Mouse (Mus musculus) bone marrow, adult 2 months (tissue): ENCODE data around the gene Etnk2. TPM values are rescaled to one million over a fixed set of nuclear protein-coding genes. Genes with fewer than 3 reads are reported as not detected.

ENCODE experiments used
- H3K27ac ChIP-seq: fragments of 200-500 bp; 2 replicates; pipeline ENCODE4 v1.5.1; 2012; ENCODE audit warnings: low read depth, mild to moderate bottlenecking, control low read depth, inconsistent platforms, low read length; ENCODE audit not compliant: control insufficient read depth, poor library complexity, insufficient read depth
- H3K4me1 ChIP-seq: fragments of 200-500 bp; 2 replicates; pipeline ENCODE4 v1.6.1; 2011; ENCODE audit warnings: low read length; ENCODE audit not compliant: control insufficient read depth, insufficient read depth
- H3K4me3 ChIP-seq: fragments of 200-500 bp; replicated peaks from 2 replicates; pipeline ENCODE3; 2011; ENCODE audit warnings: mild to moderate bottlenecking, low read depth, low read length, control low read depth; ENCODE audit not compliant: control insufficient read depth
- CTCF ChIP-seq: fragments of 200-500 bp; IDR thresholded peaks from 2 replicates; pipeline ENCODE4 v1.5.1; 2011; ENCODE audit warnings: low read length, control low read depth; ENCODE audit not compliant: control insufficient read depth, insufficient read depth
- POLR2A ChIP-seq: fragments of 200-500 bp; IDR thresholded peaks from 2 replicates; pipeline ENCODE4 v1.6.1; 2011; ENCODE audit warnings: low read depth, mild to moderate bottlenecking, control low read depth, low read length, borderline replicate concordance; ENCODE audit not compliant: control insufficient read depth
- WGBS: fragments of 180-500 bp; shearing (Covaris S2); methylation state at CpG from one replicate; pipeline ENCODE4 v1.1.7; 2018; 5-methylcytosine and 5-hydroxymethylcytosine counted together
- polyA plus RNA-seq: library from polyadenylated mRNA; stranded (reverse); fragments of >200 nt; gene quantifications from 2 replicates; pipeline ENCODE4 v1.2.4, GENCODE M21; 2011; ENCODE audit warnings: low replicate concordance; ENCODE audit not compliant: missing spikeins, insufficient read depth, insufficient read length

The Etnk2 gene
- polyA plus RNA-seq, 1 experiment: 1.3 TPM

DNA sequence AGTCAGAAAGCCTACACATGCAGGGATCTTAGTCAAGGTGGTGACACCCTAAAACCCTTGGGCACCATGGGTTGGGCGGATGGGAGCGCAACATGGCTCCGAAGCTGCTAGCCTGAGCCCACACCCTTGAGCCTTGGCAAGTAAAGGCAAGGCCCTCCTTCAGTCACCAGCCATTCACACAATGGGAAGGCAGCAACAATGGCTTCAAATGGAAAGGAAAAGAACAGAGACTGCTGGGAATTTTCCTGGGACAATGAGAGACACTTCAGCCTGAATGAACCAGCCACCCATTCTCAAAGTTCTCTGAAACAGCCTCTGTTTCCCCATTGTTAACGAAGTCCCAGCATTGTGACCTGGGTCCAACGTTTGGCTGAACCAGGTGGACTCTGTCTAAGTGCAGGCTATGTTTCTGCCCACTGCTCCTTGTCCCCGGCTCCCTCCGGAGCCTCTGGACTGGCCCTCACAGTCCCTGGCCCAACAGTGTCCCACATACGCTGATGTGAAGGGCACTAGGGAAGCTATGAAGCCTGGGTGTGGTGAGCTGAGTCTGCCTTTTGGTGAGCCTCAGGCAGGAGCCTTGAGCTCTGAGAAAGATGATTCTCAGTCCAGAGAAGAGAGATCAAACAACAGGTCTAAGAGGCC lies 48.3 kb downstream of the Etnk2 start:
- Histone ChIP-seq H3K27ac (no peak overlapping the region), H3K4me3 (no peak overlapping the region), H3K4me1 (peaks cover under 1% of the 10 kb centered on the region; the same call in 1 of the 2 replicates)
- no peak for TF ChIP-seq CTCF
- TF ChIP-seq POLR2A: no peak
- 88% methylated on average over 8 of the region's 8 CpGs for WGBS

DNA sequence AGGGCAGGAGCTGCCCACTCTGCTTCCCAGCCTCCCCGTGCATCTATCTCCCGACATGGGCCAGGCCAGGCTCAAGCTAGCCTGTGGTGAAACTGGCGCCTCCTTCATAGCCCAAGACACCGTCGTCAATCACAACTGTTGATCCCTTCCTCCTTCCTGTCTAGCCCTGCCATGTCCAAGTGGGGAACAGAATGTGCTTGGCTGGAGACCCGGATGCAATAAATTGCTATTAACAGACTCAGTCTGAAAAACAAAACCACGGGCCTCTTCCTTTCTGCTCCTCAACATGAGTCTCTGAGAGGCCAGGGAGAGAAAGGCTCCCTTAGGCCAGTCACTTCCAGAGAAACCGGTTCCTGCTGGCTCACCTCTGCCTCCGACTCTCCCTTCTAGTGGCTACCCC lies 49.6 kb downstream of the Etnk2 start:
- H3K4me1 ChIP-seq: peaks cover 1% of the 10 kb centered on the region; the same call in 1 of the 2 replicates
- WGBS: 29% methylated on average over 9 of the region's 9 CpGs
- no peak for TF ChIP-seq POLR2A
- TF ChIP-seq CTCF: no peak
- no peak overlapping the region for H3K27ac ChIP-seq
- H3K4me3 ChIP-seq: no peak overlapping the region

DNA sequence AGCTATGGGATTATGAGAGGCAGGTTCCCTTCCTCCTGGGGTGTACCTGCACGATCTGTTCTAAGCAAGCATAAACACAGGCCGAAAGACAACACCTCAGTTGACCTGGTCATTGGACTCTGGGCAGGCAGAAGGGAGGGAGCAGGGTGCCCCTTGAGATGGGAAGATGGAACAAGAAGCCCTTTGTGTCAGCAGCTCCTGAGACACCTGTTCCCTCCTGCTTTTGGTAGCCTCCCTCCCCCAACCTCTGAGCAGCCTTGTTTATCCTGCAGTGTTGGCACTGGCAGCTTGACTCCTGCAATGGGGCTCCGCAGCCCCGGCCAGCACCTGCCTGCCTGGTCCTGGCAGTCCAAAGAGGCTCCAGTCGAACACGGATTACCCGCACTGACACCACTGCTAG lies 51.7 kb downstream of the Etnk2 start:
- H3K4me1 ChIP-seq: peaks cover 1% of the 10 kb centered on the region; the same call in 1 of the 2 replicates
- no peak overlapping the region for H3K4me3 ChIP-seq
- WGBS: 84% methylated on average over 7 of the region's 7 CpGs
- H3K27ac ChIP-seq: no peak overlapping the region
- TF ChIP-seq CTCF (no peak), POLR2A (no peak)

DNA sequence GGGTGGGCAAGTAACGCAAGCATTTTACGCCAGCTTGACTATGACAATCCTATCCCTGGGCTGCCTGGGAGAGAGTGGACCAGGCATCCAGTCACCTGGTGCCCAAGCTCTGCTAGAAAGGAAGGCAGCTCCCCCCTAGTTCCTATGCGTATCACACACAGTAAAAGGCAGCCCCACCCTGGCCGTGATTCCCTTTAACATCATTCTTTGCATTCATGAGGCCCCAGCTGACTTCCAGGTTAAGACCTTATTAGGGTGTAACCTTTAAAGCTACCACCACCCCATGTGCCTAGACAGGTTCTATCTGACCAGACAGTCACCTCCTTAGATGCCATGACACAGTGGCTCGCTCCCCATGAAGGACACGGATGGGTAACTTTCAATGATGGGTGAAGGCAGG lies 52.1 kb downstream of the Etnk2 start:
- H3K4me3 ChIP-seq: no peak overlapping the region
- TF ChIP-seq CTCF (no peak), POLR2A (no peak)
- H3K4me1 ChIP-seq: peaks cover 1% of the 10 kb centered on the region; the same call in 1 of the 2 replicates
- H3K27ac ChIP-seq: no peak overlapping the region
- 86% methylated on average over 6 of the region's 6 CpGs for WGBS

DNA sequence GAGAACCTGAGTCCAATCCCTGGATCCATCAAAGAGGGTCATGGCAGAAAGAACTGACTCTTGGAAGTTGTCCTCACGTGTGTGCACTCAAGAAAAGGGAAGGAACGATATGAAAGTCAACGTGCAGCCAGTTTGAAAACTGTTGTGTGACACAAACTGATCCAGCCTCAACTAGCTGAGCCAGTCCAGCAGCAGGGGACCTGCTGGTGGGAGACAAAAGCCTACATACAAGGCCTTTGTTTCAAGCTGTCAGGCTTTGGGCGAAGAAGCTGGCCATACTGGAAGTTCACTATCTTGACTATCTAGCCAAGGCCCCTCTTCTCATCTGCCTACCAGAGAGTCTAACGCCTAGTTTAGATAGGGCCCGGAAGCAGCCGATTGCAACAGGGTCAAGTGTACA lies 53.1 kb downstream of the Etnk2 start:
- H3K27ac ChIP-seq: no peak overlapping the region
- WGBS: 59% methylated on average over 7 of the region's 7 CpGs
- H3K4me1 ChIP-seq: peaks cover 1% of the 10 kb centered on the region; the same call in 1 of the 2 replicates

DNA sequence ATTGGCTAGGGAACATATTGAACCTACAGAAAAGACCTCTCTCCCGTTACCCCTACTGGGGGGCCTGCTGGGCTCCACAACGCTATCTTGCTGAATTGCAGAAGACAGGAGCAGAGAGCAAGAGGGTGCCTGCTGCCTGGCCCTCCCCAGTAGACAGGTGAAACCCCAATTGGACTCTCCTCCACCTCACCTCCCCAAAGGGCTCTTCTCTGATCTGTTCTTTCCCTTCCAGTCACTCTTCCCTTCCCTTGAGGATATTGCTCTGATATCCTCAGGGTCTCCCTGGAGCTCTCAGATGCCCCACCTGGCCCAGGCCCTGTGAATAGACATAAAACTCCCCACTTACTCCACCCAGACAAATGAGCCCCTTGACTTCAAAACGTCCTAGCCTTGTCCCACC lies 53.7 kb downstream of the Etnk2 start:
- 59% methylated on average over 3 of the region's 3 CpGs for WGBS
- Histone ChIP-seq H3K27ac (no peak overlapping the region), H3K4me3 (no peak overlapping the region), H3K4me1 (peaks cover 1% of the 10 kb centered on the region; the same call in 1 of the 2 replicates)
- no peak for TF ChIP-seq POLR2A
- no peak for TF ChIP-seq CTCF

More for the DNA sequence above, 53.1 kb downstream of the Etnk2 start:
- no peak overlapping the region for H3K4me3 ChIP-seq
- no peak for TF ChIP-seq CTCF
- TF ChIP-seq POLR2A: no peak

DNA sequence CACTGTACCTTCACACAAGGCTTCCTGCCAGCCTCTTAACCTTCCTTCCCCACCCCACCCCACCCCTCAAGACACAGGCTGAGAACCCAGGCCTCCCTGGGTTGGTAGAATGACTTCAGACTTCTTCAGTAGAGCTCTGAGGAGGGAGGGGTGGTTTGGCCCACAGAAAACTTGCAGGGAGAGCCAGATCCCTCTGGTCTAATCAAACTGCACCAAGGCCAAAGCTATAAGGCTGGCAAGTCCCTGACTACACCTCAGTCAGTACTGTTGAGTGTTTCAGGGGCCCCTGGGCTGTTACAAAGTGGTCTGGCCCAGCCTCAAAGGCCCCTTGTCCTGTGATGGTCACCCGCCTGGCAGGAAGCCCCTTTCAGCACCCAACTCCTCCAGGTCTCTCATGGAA lies 54.2 kb downstream of the Etnk2 start:
- 46% methylated on average over 1 of the region's 1 CpGs for WGBS
- Histone ChIP-seq H3K27ac (no peak overlapping the region), H3K4me1 (peaks cover 1% of the 10 kb centered on the region; the same call in 1 of the 2 replicates), H3K4me3 (no peak overlapping the region)
- TF ChIP-seq CTCF (no peak), POLR2A (no peak)

DNA sequence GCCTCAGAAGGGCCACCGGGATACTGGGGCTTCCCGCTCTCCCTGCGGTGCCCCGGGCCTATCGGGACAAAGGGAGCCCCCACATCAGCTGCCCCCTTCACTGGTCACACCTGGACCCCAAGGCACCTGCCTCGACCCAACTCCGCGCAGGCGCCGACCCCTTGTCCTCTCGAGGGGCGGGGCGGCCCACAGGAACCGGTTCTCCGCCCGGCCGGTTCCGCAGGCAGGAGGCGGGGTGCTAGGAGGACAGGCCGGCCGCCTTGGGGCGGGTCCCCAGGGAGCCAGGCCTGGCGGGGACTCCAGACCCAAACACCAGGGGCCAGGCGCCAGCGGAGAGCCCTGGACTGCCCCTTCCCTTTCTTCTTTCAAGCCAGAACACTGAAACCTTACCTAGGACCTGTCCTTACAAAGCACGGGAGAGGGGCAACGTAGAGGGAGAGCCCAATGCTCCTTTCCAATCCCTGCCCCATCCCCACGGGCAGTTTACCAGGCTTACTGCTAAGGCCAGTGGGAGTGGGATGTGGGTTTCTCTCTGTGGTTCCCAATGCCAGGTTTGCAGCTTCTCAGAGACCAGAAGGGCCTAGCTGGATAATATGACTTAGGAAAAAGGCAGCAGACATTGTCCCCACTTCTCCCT lies 54.9 kb downstream of the Etnk2 start:
- WGBS: 5% methylated on average over 28 of the region's 28 CpGs
- TF ChIP-seq CTCF (no peak), POLR2A (peak; percentile 9; the same call in 1 of the 2 replicates)
- Histone ChIP-seq H3K4me3 (peak overlapping the region; percentile 61), H3K4me1 (peaks cover 1% of the 10 kb centered on the region; the same call in 1 of the 2 replicates), H3K27ac (no peak overlapping the region; the same call in 1 of the 2 replicates)

DNA sequence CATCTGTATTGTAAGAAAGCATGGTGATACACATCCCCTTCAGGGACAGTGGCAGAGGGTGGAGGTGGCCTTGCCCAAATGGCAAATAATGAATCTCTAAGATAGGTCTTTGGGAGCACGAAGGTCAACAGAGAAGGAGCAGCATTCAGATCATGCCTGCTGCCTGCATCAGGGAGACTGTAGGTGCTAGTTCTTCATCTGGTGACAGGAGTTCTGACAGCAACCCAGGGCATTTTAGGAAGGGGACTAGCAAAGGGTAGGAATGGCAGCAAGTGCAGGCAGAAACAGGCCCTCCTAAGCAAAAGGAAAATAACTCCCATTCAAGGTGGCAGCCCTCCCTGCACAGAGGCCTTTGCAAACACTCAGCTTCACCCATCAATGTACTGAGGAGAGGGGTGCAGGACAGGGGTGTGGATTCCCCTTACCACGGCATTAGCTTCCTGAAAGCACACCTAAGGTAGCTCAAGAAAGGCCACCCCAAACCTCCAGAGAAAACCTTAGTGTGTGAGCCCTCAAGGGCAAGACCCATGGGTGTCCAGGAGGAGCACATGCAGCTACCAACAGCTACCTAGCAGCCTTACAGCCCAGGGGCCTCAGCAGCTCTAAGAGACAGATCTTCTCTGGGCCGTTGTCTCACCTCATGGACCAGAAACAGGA lies 55.9 kb downstream of the Etnk2 start:
- TF ChIP-seq CTCF (no peak), POLR2A (no peak)
- Histone ChIP-seq H3K27ac (no peak overlapping the region), H3K4me1 (peaks cover 1% of the 10 kb centered on the region; the same call in 1 of the 2 replicates), H3K4me3 (no peak overlapping the region)
- 74% methylated on average over 3 of the region's 3 CpGs for WGBS
